9 mouse cellular contexts compared by ENCODE assay signal in the genomic region with DNA sequence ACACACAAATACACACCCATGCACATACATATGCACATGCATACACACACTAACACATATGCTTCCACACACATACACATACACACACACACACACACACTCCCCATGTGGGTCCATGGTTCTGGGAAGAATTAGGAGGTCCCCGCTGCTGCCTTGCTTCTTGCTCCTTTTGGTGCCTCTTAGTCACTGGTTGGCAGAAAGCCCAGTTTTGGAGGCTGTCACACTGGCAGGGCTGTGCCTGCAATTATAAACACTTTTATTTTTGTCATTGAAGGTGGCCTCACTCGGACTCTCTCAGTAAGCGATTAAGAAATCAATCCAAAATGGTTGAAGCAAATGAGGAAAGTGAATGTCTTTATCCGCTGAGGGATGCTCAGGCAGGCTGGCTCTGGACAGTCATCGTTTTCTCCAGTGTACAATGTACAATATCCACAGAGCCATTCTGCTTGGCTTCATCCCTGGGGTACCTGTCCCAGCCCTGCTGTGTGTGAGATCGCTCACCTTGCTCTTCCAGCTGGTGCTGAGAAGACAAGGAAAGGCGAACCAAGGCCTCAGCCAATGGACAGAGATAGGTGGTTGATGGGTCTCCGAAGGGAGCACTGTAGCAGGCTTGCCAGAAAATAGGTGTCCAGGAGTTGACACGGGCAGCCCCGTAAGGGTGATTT.
DNase-seq lines count a peak whose midpoint lies in the region; ATAC-seq and TF ChIP-seq lines count a peak whose summit lies in the region.
"Had no signal": no experiment of that assay in that cellular context is flagged by ENCODE, and none has a peak within 500 bp of the region (broad histone marks: within the 10 kb centered on the region; RNA-seq: fewer than 3 reads in every experiment).

No protein-coding gene starts in this region.

- no peak overlapping the region for H3K4me3 ChIP-seq in forebrain, embryonic 14.5 days (ENCODE audit: low read depth, low read length)
- H3K4me3 ChIP-seq in forebrain, embryonic 12.5 days (replicated peaks): no peak overlapping the region
- no peak overlapping the region for H3K4me3 ChIP-seq in layer of hippocampus, adult 2 months
- H3K4me3 ChIP-seq: midbrain, embryonic 12.5 days had no signal

- TF ChIP-seq CTCF in layer of hippocampus, adult 2 months (conservative IDR thresholded peaks at IDR 0.05): no peak

- H3K9ac ChIP-seq in forebrain, embryonic 14.5 days (ENCODE audit: low read length): no peak overlapping the region
- no peak overlapping the region for H3K9ac ChIP-seq in forebrain, embryonic 12.5 days
- H3K9ac ChIP-seq: midbrain, embryonic 12.5 days had no signal

- H3K4me1 ChIP-seq in forebrain, embryonic 14.5 days (ENCODE audit: control insufficient read depth, insufficient read depth, low read length): peaks cover 4% of the 10 kb centered on the region; the same call in 1 of the 2 replicates
- no peaks in the 10 kb centered on the region; the same call in 1 of the 2 replicates for H3K4me1 ChIP-seq in forebrain, embryonic 12.5 days

- no peak overlapping the region for H3K27ac ChIP-seq in forebrain, embryonic 14.5 days (ENCODE audit: low read depth, low read length)
- no peak overlapping the region for H3K27ac ChIP-seq in forebrain, embryonic 12.5 days
- peak overlapping the region; percentile 82 for H3K27ac ChIP-seq in layer of hippocampus, adult 2 months
- H3K27ac ChIP-seq: midbrain, embryonic 12.5 days had no signal

- no peak overlapping the region for H3K4me2 ChIP-seq in forebrain, embryonic 14.5 days (ENCODE audit: low read length)
- H3K4me2 ChIP-seq in forebrain, embryonic 12.5 days: no peak overlapping the region
- H3K4me2 ChIP-seq: midbrain, embryonic 12.5 days had no signal

- no peaks in the 10 kb centered on the region for H3K27me3 ChIP-seq in forebrain, embryonic 14.5 days (replicated peaks; ENCODE audit: control insufficient read depth, insufficient read depth, low read length)
- H3K27me3 ChIP-seq in forebrain, embryonic 12.5 days: no peaks in the 10 kb centered on the region
- H3K27me3 ChIP-seq: midbrain, embryonic 12.5 days had no signal

- ATAC-seq in forebrain, embryonic 14.5 days: peak; percentile 46; the same call in 1 of the 2 replicates
- no peak for ATAC-seq in forebrain, embryonic 12.5 days (ENCODE audit: low FRiP score)

- no peaks in the 10 kb centered on the region for H3K9me3 ChIP-seq in forebrain, embryonic 14.5 days (replicated peaks; ENCODE audit: control insufficient read depth, low read length)
- H3K9me3 ChIP-seq in forebrain, embryonic 12.5 days: no peaks in the 10 kb centered on the region
- H3K9me3 ChIP-seq: midbrain, embryonic 12.5 days had no signal

- H3K36me3 ChIP-seq in forebrain, embryonic 14.5 days (ENCODE audit: control insufficient read depth, insufficient read depth, low read length): no peaks in the 10 kb centered on the region
- H3K36me3 ChIP-seq in forebrain, embryonic 12.5 days (replicated peaks): no peaks in the 10 kb centered on the region
- H3K36me3 ChIP-seq: midbrain, embryonic 12.5 days had no signal

- 53% methylated on average over 10 of the region's 10 CpGs for WGBS in forebrain, embryonic 14.5 days
- 79% methylated on average over 10 of the region's 10 CpGs for WGBS in forebrain, embryonic 12.5 days

- DNase-seq in forebrain, embryonic 14.5 days (ENCODE audit: low spot score): peak; percentile 81
- DNase-seq in MN1 (ENCODE audit: low spot score): peak; percentile 34
- DNase-seq in cerebellum, postnatal 25 days: peak; percentile 71 to 82
- DNase-seq in layer of hippocampus, adult 2 months (ENCODE audit: low spot score in 2 of 2): peak; percentile 69 to 73
- peak; percentile 81 for DNase-seq in right cerebral cortex, adult 18-20 months
- no peak for DNase-seq in kidney, adult 8-10 months
- DNase-seq in thymus, postnatal 36 days: no peak

Comparison
In these comparisons a context has a peak if more than half of its experiments do, and no peak if none do; other contexts are left out.
1. DNase-seq: peak in forebrain, embryonic 14.5 days (single experiment), MN1 (single experiment), cerebellum, postnatal 25 days (2 of 2), layer of hippocampus, adult 2 months (2 of 2) and right cerebral cortex, adult 18-20 months (single experiment); none in kidney, adult 8-10 months (0 of 2) and thymus, postnatal 36 days (0 of 2).